Mouse (Mus musculus) forebrain, postnatal 0 days (tissue): ENCODE results near the gene Ptpn20. TPM values are rescaled to one million over a fixed set of nuclear protein-coding genes. Genes with fewer than 3 reads are reported as not detected.

Source experiments
- ATAC-seq: fragments of 200-750 bp; cut with Nextera tagmentation; 2 replicates; pipeline ENCODE4 v1.8.0; 2017; ENCODE audit warnings: mild to moderate bottlenecking, moderate library complexity
- DNase-seq: peaks from one replicate; pipeline ENCODE4 v3.0.0-alpha.2; 2015
- H3K27ac ChIP-seq: fragments of 300-500 bp; sonication (generic); 2 replicates; pipeline ENCODE4 v1.5.1; 2014; ENCODE audit warnings: low read depth, mild to moderate bottlenecking, antibody characterized with exemption, low read length, moderate library complexity, mixed read lengths
- H3K27me3 ChIP-seq: fragments of 300-500 bp; sonication (generic); 2 replicates; pipeline ENCODE4 v1.6.1; 2014; ENCODE audit warnings: mild to moderate bottlenecking, low read length, mixed read lengths; ENCODE audit not compliant: insufficient read depth
- H3K36me3 ChIP-seq: fragments of 300-500 bp; sonication (generic); 2 replicates; pipeline ENCODE4 v1.6.1; 2014; ENCODE audit warnings: mild to moderate bottlenecking, moderate library complexity; ENCODE audit not compliant: insufficient read depth
- H3K4me1 ChIP-seq: fragments of 300-500 bp; sonication (generic); 2 replicates; pipeline ENCODE4 v1.6.1; 2014; ENCODE audit warnings: antibody characterized with exemption; ENCODE audit not compliant: insufficient read depth
- H3K4me2 ChIP-seq: fragments of 300-500 bp; sonication (generic); 2 replicates; pipeline ENCODE4 v1.6.1; 2014; ENCODE audit warnings: low read depth, mild to moderate bottlenecking, moderate library complexity
- H3K4me3 ChIP-seq: fragments of 300-500 bp; sonication (generic); 2 replicates; pipeline ENCODE4 v1.5.1; 2014; ENCODE audit warnings: low read depth, low read length, mixed read lengths
- H3K9ac ChIP-seq: fragments of 300-500 bp; sonication (generic); 2 replicates; pipeline ENCODE4 v1.6.1; 2014; ENCODE audit warnings: mild to moderate bottlenecking
- H3K9me3 ChIP-seq: fragments of 300-500 bp; sonication (generic); 2 replicates; pipeline ENCODE4 v1.6.1; 2016; ENCODE audit warnings: low read length
- CTCF ChIP-seq: sonication (generic); IDR thresholded peaks from 2 replicates; pipeline ENCODE4 v1.5.1; 2016; ENCODE audit warnings: antibody characterized with exemption, control low read depth, low read depth
- WGBS: fragments of 180-500 bp; shearing (Covaris S2); extraction: QIAGEN DNeasy Blood & Tissue Kit; methylation state at CpG from one replicate; pipeline ENCODE4 v1.1.7; 2014; 5-methylcytosine and 5-hydroxymethylcytosine counted together
- polyA plus RNA-seq: library from polyadenylated mRNA; unstranded; fragments of >200 nt; fragmentation: Nextera tagmentation; extraction: Ambion mirVana; gene quantifications from 2 replicates; pipeline ENCODE4 v1.2.1, GENCODE M21; 2015
- total RNA-seq: library from RNA; depleted of rRNA; stranded (reverse); fragments of >200 nt; gene quantifications from 2 replicates; pipeline ENCODE4 v1.2.3, GENCODE M21; 2014

Gene Ptpn20
- total and polyA plus RNA-seq, 2 experiments from 2014 or later, result 0.30 to 0.33 TPM

DNA sequence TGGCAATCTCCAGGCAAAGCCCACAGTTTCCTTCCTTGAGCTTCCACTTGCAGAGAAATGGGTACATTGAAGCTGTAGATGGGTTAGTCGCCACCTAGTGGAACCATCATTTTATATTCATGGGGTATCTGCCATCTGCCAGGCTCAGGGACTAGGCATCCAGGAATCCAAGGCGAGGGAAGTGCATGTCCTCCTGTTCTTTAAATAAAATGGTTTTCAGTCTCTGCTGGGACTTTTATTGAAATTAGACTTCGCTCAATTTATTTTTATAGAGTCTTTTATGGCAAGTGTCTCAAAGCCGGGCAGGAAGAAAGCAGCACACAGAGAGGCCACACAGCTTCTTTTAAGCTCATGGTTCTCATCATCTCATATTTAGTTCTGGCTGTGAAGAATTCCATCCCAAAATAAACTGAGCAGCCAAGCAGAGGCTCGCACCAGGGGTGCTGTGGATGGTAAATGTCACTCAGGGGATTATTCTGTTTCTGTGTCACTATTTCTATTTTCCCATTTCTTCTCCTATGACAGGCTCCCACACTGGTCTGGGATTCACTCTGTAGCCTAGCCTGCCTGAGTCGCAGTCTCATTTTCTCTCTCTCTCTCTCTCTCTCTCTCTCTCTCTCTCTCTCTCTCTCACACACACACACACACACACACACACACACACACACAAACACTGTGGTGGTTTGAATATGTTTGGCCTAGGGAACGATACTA lies 9.1 kb upstream of the Ptpn20 start:
- no peaks in the 10 kb centered on the region for H3K4me1 ChIP-seq
- H3K4me2 ChIP-seq, result no peak overlapping the region
- DNase-seq (no peak), ATAC-seq (no peak; the same call in 1 of the 2 replicates)
- no peaks in the 10 kb centered on the region for H3K36me3 ChIP-seq
- no peak overlapping the region for H3K27ac ChIP-seq
- TF ChIP-seq CTCF, result peak; percentile 27; the same call in 1 of the 2 replicates
- H3K9ac ChIP-seq, result no peak overlapping the region
- no peak overlapping the region for H3K4me3 ChIP-seq
- H3K9me3 ChIP-seq, result no peaks in the 10 kb centered on the region
- no peaks in the 10 kb centered on the region for H3K27me3 ChIP-seq
- 56% methylated on average over 7 of the region's 7 CpGs for WGBS

GRCm38 (mm10) chr14:33598376-33599130 lies 9.5 kb downstream of the Ptpn20 start:
- no peak overlapping the region for H3K4me3 ChIP-seq

DNA sequence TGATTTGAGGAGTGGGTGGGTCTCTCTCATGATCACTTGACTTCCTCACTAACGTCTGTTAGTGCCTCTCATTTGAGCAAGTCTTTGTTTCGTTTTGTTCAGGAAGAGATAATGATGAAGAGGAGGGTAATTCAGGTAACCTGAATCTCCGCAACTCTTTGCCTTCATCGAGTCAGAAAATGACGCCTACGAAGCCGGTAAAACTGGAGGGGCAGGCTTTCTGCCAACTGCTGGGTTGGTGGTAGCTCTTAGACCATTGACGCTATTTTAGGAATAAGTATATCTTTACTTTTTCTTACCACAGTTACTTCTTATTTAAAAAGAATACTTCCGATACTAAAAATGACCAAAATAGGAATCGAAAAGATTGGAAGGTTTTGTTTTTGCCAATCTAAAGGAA lies 18.4 kb downstream of the Ptpn20 start:
- H3K27ac ChIP-seq, result no peak overlapping the region
- no peaks in the 10 kb centered on the region for H3K36me3 ChIP-seq
- WGBS, result 84% methylated on average over 10 of the region's 10 CpGs
- no peaks in the 10 kb centered on the region for H3K4me1 ChIP-seq
- no peak for ATAC-seq
- H3K4me2 ChIP-seq, result no peak overlapping the region
- no peak for TF ChIP-seq CTCF
- no peak for DNase-seq
- no peak overlapping the region for H3K9ac ChIP-seq
- H3K4me3 ChIP-seq, result no peak overlapping the region
- H3K9me3 ChIP-seq, result no peaks in the 10 kb centered on the region
- H3K27me3 ChIP-seq, result no peaks in the 10 kb centered on the region

More at GRCm38 (mm10) chr14:33598376-33599130, 9.5 kb downstream of the Ptpn20 start:
- ATAC-seq, result no peak
- Histone ChIP-seq H3K4me1 (no peaks in the 10 kb centered on the region), H3K36me3 (no peaks in the 10 kb centered on the region), H3K4me2 (no peak overlapping the region), H3K27ac (no peak overlapping the region), H3K27me3 (no peaks in the 10 kb centered on the region), H3K9ac (no peak overlapping the region), H3K9me3 (no peaks in the 10 kb centered on the region)
- DNase-seq, result no peak
- TF ChIP-seq CTCF, result no peak
- WGBS, result 91% methylated on average over 9 of the region's 9 CpGs

DNA sequence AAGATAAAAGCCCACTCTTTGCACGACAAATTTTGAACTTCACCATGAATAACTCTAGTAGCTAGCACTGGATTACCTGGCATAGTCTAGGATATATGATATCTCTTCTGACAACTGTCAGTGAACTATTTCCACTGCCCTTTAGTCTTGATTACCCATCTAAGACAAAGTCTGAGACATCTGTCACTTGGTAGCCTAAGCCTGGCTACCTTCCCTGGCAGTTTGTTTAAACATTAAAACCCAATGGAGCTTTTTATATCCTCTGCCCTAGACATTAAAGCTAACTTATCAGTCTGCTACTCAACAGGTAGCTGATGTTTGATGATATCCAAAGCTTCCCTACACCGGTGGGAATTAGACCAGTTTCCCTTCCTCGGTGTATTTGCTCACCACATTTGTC lies 36.0 kb downstream of the Ptpn20 start:
- Histone ChIP-seq H3K9ac (no peak overlapping the region), H3K36me3 (no peaks in the 10 kb centered on the region), H3K4me1 (no peaks in the 10 kb centered on the region), H3K27ac (no peak overlapping the region), H3K27me3 (no peaks in the 10 kb centered on the region), H3K4me3 (no peak overlapping the region), H3K4me2 (no peak overlapping the region), H3K9me3 (no peaks in the 10 kb centered on the region)
- TF ChIP-seq CTCF, result no peak
- no peak for ATAC-seq
- no peak for DNase-seq
- WGBS, result 89% methylated on average over 3 of the region's 3 CpGs

DNA sequence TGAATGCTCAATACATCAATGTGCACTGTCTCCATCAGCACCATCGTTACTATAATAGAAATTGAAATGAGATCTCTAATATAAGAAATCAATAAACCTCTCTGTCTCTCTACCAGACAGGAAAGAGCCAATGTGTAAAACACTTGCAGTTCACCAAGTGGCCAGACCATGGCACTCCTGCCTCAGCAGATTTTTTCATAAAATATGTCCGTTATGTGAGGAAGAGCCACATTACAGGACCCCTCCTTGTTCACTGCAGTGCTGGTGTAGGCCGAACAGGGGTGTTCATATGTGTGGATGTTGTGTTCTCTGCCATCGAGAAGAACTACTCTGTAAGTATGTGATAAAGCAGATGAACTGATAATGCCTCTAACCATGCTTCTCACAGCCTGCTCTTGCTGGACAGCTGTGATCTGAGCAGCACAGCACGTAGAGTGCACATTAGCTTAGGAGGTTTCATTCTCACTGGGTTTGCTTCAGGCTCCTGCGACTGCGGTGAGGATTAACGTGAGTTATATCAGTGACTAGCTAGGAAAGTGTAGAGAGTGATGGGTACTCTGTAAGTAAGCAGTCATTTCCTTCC lies 43.9 kb downstream of the Ptpn20 start:
- Histone ChIP-seq H3K36me3 (no peaks in the 10 kb centered on the region), H3K9me3 (no peaks in the 10 kb centered on the region), H3K4me2 (no peak overlapping the region), H3K4me1 (no peaks in the 10 kb centered on the region), H3K27ac (no peak overlapping the region), H3K27me3 (no peaks in the 10 kb centered on the region), H3K9ac (no peak overlapping the region), H3K4me3 (no peak overlapping the region)
- WGBS, result 64% methylated on average over 8 of the region's 8 CpGs
- DNase-seq (peak; percentile 77), ATAC-seq (peak; percentile 78)
- peak; percentile 78 for TF ChIP-seq CTCF

DNA sequence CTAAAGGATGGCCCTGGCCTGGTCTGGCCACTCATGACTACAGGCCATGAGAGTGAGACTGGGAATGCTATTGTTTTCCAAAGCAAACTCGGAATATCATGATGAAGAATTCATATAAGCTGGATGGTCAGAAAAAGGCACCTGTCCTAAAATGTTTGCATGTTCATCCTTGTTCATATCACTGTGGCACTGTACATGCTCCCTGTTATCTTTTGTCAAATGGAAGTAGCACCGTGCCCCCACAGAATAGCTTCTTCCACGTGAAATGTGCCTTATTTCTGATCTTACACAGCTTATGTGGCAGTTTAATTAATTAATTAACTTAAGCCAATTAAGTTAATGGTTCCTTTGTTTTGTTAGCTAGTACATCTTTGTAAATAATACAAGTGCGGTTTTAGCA lies 45.3 kb downstream of the Ptpn20 start:
- ATAC-seq, result no peak
- Histone ChIP-seq H3K4me3 (no peak overlapping the region), H3K9ac (no peak overlapping the region), H3K27me3 (no peaks in the 10 kb centered on the region), H3K9me3 (no peaks in the 10 kb centered on the region), H3K27ac (no peak overlapping the region), H3K4me2 (no peak overlapping the region), H3K4me1 (no peaks in the 10 kb centered on the region), H3K36me3 (no peaks in the 10 kb centered on the region)
- no peak for DNase-seq
- WGBS, result 80% methylated on average over 4 of the region's 4 CpGs
- no peak for TF ChIP-seq CTCF

DNA sequence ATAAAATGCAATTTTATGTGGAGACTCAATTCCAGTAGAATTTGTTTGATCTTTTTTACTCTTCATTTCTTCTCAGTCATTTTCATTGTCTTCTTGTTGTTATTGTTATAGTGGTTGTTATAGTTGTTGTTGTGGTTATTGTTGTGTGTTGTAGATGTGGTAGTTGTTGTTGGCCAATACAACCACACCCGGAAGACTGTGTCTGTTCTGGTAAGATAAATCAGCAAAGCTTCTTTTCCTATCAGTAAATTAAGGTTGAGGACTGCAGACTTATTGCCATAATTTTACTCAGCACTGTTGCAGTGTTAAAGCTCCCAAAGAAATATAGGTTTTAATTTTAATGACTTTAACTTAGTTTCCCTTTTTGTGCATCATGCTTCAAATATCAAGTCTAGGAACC lies 45.8 kb downstream of the Ptpn20 start:
- Histone ChIP-seq H3K4me3 (no peak overlapping the region), H3K36me3 (no peaks in the 10 kb centered on the region), H3K9ac (no peak overlapping the region), H3K4me2 (no peak overlapping the region), H3K4me1 (no peaks in the 10 kb centered on the region), H3K27ac (no peak overlapping the region), H3K27me3 (no peaks in the 10 kb centered on the region), H3K9me3 (no peaks in the 10 kb centered on the region)
- no peak for ATAC-seq
- 95% methylated on average over 1 of the region's 1 CpGs for WGBS
- no peak for TF ChIP-seq CTCF
- no peak for DNase-seq
